Mouse (Mus musculus) liver, embryonic 12.5 days (tissue): ENCODE measurements at regions not wholly inside any gene's neighbourhood (a gene's known extent, or its start where the extent isn't known, plus 50 kb on each side); places are given as distances from the start of the nearest gene placed in this dataset.

Experiments
- ATAC-seq: fragments of 200-750 bp; cut with Nextera tagmentation; 2 replicates; pipeline ENCODE4 v1.8.0; 2017; ENCODE audit warnings: moderate number of reproducible peaks, mild to moderate bottlenecking, moderate library complexity
- H3K27ac ChIP-seq: fragments of 300-500 bp; sonication (generic); 2 replicates; pipeline ENCODE4 v1.5.1; 2016; ENCODE audit warnings: mild to moderate bottlenecking
- H3K27me3 ChIP-seq: fragments of 300-500 bp; sonication (generic); replicated peaks from 2 replicates; pipeline ENCODE4 v1.6.1; 2016; ENCODE audit warnings: mild to moderate bottlenecking, moderate library complexity
- H3K36me3 ChIP-seq: fragments of 300-500 bp; sonication (generic); 2 replicates; pipeline ENCODE4 v1.6.1; 2016; ENCODE audit warnings: mild to moderate bottlenecking, moderate library complexity
- H3K4me1 ChIP-seq: fragments of 300-500 bp; sonication (generic); 2 replicates; pipeline ENCODE4 v1.6.1; 2016
- H3K4me2 ChIP-seq: fragments of 300-500 bp; sonication (generic); 2 replicates; pipeline ENCODE4 v1.6.1; 2016; ENCODE audit warnings: mild to moderate bottlenecking, moderate library complexity
- H3K4me3 ChIP-seq: fragments of 300-500 bp; sonication (generic); 2 replicates; pipeline ENCODE4 v1.5.1; 2016; ENCODE audit warnings: mild to moderate bottlenecking, moderate library complexity
- H3K9ac ChIP-seq: fragments of 300-500 bp; sonication (generic); 2 replicates; pipeline ENCODE4 v1.6.1; 2016; ENCODE audit warnings: mild to moderate bottlenecking, moderate library complexity
- H3K9me3 ChIP-seq: fragments of 300-500 bp; sonication (generic); replicated peaks from 2 replicates; pipeline ENCODE4 v1.6.1; 2016; ENCODE audit warnings: mild to moderate bottlenecking, moderate library complexity
- WGBS: fragments of 180-500 bp; shearing (Covaris S2); methylation state at CpG from one replicate; pipeline ENCODE4 v1.1.7; 2016; ENCODE audit not compliant: insufficient replicate concordance; 5-methylcytosine and 5-hydroxymethylcytosine counted together

DNA sequence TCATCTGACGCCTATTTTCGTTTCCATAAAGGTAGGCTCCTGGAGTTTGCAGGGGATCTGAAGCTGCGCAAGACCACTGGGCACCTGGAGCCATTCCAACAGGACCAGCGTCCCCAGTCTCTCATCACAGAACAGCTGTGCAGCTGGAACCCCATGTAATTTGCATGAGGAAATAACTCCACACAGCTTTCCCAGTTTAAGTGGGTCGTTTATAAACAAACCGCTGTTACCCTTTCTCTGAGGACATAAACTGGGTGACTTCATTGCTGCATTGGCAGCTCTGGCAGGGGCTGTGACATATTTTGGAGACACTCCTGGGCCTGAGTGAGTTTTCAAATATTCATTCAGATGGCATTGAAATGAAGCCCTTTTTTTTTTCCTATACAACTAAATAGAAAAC is 145.2 kb downstream of the Tmem18 start:
- ATAC-seq = no peak
- WGBS = 75% methylated on average over 6 of the region's 6 CpGs
- H3K9me3 ChIP-seq = no peaks in the 10 kb centered on the region

DNA sequence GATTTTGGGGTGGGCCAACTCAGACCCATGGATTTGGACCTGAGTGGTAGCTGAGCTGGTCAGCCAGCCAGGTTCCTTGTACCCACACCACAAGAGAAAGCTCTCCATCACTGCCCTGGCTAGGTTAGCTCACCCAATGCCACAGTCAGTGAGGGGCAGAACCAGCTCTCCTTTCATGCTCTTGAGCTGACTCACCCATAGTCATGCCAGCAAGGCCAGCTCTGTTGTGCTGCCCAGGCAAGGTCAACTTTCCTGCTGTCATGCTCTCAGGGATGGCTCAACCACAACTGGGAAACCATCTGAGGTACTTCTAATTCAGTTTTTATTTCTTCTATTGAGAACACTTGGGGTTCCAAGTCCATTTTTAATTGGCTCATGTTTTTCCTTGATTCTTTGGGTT is 116.5 kb upstream of the Alkal2 start:
- H3K36me3 ChIP-seq = no peaks in the 10 kb centered on the region
- H3K27ac ChIP-seq = no peak overlapping the region
- H3K4me3 ChIP-seq = no peak overlapping the region
- H3K9ac ChIP-seq = no peak overlapping the region
- H3K9me3 ChIP-seq = no peaks in the 10 kb centered on the region
- ATAC-seq = no peak
- no peak overlapping the region for H3K4me2 ChIP-seq
- no peaks in the 10 kb centered on the region for H3K4me1 ChIP-seq
- no peaks in the 10 kb centered on the region for H3K27me3 ChIP-seq

More for the DNA sequence above, 145.2 kb downstream of the Tmem18 start:
- no peaks in the 10 kb centered on the region for H3K36me3 ChIP-seq
- no peak overlapping the region for H3K9ac ChIP-seq
- no peaks in the 10 kb centered on the region for H3K4me1 ChIP-seq
- H3K27ac ChIP-seq = no peak overlapping the region
- no peak overlapping the region for H3K4me3 ChIP-seq
- H3K4me2 ChIP-seq = no peak overlapping the region
- no peaks in the 10 kb centered on the region for H3K27me3 ChIP-seq

DNA sequence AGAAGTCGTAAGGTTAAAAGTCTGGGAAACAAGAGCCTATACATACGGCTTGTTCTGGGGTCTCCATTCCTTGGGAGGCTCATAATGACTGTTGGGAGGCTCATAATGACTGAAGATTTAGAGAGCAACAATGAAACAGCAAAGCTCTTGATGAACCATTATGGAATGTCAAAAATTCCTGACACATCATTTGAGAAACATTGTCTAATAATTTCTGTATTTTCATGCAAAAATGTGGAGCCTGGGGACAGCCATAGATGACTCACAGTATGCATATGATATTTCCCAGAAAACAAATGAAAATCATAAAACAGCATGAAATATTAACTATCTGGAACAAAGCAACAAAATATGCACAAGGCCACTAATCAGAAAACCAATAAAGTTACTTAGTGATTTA is 90.8 kb upstream of the Alkal2 start:
- Histone ChIP-seq H3K4me3 (no peak overlapping the region), H3K27ac (no peak overlapping the region), H3K9me3 (no peaks in the 10 kb centered on the region), H3K36me3 (no peaks in the 10 kb centered on the region), H3K4me2 (no peak overlapping the region), H3K4me1 (no peaks in the 10 kb centered on the region), H3K27me3 (no peaks in the 10 kb centered on the region), H3K9ac (no peak overlapping the region)
- no peak for ATAC-seq
- 82% methylated on average over 2 of the region's 2 CpGs for WGBS

DNA sequence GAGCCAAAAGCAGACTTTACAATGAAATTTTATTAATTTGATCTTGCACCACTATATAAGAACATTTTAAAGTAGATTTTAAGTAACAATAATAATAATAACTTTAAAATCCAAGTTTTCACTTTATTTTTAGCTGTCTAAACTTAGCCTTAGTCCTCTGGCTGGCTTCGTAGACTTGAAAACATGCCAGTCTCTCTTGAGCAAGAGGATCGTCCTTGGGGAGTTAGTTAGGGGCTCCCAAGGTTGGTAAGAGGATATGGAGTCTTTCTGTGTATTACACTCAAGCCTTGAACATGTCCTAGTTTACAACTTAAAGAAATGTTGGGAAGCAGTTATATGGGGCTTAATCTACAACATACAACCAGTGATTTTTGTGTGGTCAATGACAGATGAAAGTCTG is 68.0 kb upstream of the Alkal2 start:
- no peaks in the 10 kb centered on the region for H3K36me3 ChIP-seq
- H3K4me2 ChIP-seq = no peak overlapping the region
- H3K4me3 ChIP-seq = no peak overlapping the region
- H3K9ac ChIP-seq = no peak overlapping the region
- H3K27me3 ChIP-seq = no peaks in the 10 kb centered on the region
- no peaks in the 10 kb centered on the region for H3K9me3 ChIP-seq
- no peak overlapping the region for H3K27ac ChIP-seq
- WGBS = 62% methylated on average over 2 of the region's 2 CpGs
- H3K4me1 ChIP-seq = no peaks in the 10 kb centered on the region
- ATAC-seq = no peak

DNA sequence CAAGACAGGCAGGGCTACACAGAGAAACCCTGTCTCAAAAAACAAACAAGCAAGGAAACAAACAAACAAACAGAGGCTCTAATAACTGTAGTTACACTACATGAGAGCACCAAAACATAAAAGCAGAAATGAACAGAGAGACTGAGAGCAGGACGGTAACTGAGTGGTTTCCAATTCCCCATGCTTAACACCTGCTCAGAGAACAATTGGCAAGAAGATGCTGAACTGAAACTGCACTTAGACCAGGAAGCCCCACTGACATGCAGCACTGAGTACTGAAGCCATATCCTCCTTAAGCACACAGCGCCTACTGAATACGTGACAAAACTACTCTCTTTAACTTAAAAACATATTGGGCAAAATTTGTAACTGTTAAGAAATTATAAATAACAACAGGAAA is 52.7 kb upstream of the Alkal2 start:
- Histone ChIP-seq H3K4me2 (no peak overlapping the region), H3K27me3 (no peaks in the 10 kb centered on the region), H3K9ac (no peak overlapping the region), H3K4me1 (no peaks in the 10 kb centered on the region), H3K4me3 (no peak overlapping the region), H3K9me3 (no peaks in the 10 kb centered on the region), H3K36me3 (no peaks in the 10 kb centered on the region), H3K27ac (no peak overlapping the region)
- 70% methylated on average over 3 of the region's 3 CpGs for WGBS
- ATAC-seq = no peak
